Mouse (Mus musculus) heart, embryonic 11.5 days (tissue): ENCODE data around the gene Tgif2. TPM values are rescaled to one million over a fixed set of nuclear protein-coding genes. Genes with fewer than 3 reads are reported as not detected.
"Not testable (repeated sequence)": the region's sequence is repeated elsewhere in the genome, so short reads cannot be mapped to it uniquely, and the experiment has no call there.

Source experiments
- ATAC-seq: fragments of 200-750 bp; cut with Nextera tagmentation; replicated peaks from 2 replicates; pipeline ENCODE4 v1.8.0; 2017; ENCODE audit warnings: moderate library complexity; ENCODE audit not compliant: insufficient number of reproducible peaks, low FRiP score, low TSS enrichment
- H3K27ac ChIP-seq: fragments of 300-500 bp; sonication (generic); 2 replicates; pipeline ENCODE4 v1.5.1; 2014; ENCODE audit warnings: mild to moderate bottlenecking, low read depth, low read length
- H3K27me3 ChIP-seq: fragments of 300-500 bp; sonication (generic); 2 replicates; pipeline ENCODE4 v1.6.1; 2014; ENCODE audit warnings: mild to moderate bottlenecking, low read length, mixed read lengths; ENCODE audit not compliant: control insufficient read depth, insufficient read depth
- H3K36me3 ChIP-seq: fragments of 300-500 bp; sonication (generic); 2 replicates; pipeline ENCODE4 v1.6.1; 2014; ENCODE audit warnings: mild to moderate bottlenecking, low read length, moderate library complexity, mixed read lengths; ENCODE audit not compliant: control insufficient read depth, insufficient read depth
- H3K4me1 ChIP-seq: fragments of 300-500 bp; sonication (generic); 2 replicates; pipeline ENCODE4 v1.6.1; 2014; ENCODE audit warnings: low read length; ENCODE audit not compliant: control insufficient read depth, insufficient read depth
- H3K4me2 ChIP-seq: fragments of 300-500 bp; sonication (generic); 2 replicates; pipeline ENCODE4 v1.6.1; 2014; ENCODE audit warnings: mild to moderate bottlenecking, moderate library complexity
- H3K4me3 ChIP-seq: fragments of 300-500 bp; sonication (generic); 2 replicates; pipeline ENCODE4 v1.5.1; 2014; ENCODE audit warnings: low read depth, low read length
- H3K9ac ChIP-seq: fragments of 300-500 bp; sonication (generic); 2 replicates; pipeline ENCODE4 v1.6.1; 2014; ENCODE audit warnings: mild to moderate bottlenecking, low read depth, low read length, moderate library complexity
- H3K9me3 ChIP-seq: fragments of 300-500 bp; sonication (generic); replicated peaks from 2 replicates; pipeline ENCODE4 v1.6.1; 2016; ENCODE audit warnings: low read length; ENCODE audit not compliant: control insufficient read depth
- WGBS: fragments of 180-500 bp; shearing (Covaris S2); extraction: QIAGEN DNeasy Blood & Tissue Kit; methylation state at CpG from one replicate; pipeline ENCODE4 v1.1.7; 2014; ENCODE audit not compliant: insufficient replicate concordance; 5-methylcytosine and 5-hydroxymethylcytosine counted together
- polyA plus RNA-seq: library from polyadenylated mRNA; unstranded; fragments of >200 nt; fragmentation: Nextera tagmentation; extraction: Ambion mirVana; gene quantifications from 2 replicates; pipeline ENCODE4 v1.2.1, GENCODE M21; 2014

Tgif2 gene
- polyA plus RNA-seq, 1 experiment from 2014 or later, result 42.7 TPM

DNA sequence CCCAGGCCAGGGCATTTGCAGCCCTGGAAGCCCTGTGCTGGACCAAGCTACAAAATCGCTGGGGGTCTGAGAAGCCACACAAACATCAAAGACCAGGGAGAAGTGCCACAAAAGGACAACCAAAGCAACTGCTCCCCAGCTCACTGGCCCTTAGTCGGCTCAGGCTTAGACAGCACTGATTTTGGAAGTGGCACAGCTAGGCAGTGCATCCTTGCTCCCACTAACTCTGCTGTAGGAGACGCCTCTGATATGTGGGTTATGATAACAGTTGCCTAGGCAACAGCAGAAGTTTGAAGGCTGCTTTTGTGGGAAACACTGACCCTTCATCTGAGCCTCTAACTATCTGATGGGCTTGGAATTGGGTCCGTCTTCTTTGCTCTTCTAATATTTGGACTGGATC, 59.4 kb downstream of the Tgif2 start:
- Histone ChIP-seq H3K4me1 (no peaks in the 10 kb centered on the region; the same call in 1 of the 2 replicates), H3K27ac (no peak overlapping the region), H3K36me3 (no peaks in the 10 kb centered on the region), H3K4me3 (no peak overlapping the region), H3K4me2 (no peak overlapping the region), H3K9me3 (no peaks in the 10 kb centered on the region), H3K27me3 (no peaks in the 10 kb centered on the region), H3K9ac (no peak overlapping the region)
- no peak for ATAC-seq
- 45% methylated on average over 4 of the region's 4 CpGs for WGBS

DNA sequence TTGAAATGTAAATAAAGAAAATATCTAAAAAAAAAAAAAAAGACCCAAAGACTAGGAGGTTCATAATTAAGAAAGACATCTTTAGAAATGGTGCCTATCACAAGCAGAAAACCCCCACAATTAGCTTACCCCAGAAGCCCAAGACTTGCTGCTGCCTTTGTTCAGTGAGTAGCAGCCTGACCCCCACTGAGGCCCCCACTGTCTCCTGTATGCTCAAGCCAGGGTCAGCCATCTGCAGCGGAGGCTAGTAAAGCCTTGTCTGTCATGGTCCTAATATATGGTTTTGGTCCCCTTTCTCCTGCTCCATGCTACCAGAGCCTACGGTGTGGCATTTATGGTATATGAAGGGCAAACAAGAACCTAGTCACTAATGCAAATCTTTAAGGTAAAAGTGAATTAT, 61.5 kb downstream of the Tgif2 start:
- WGBS, result 86% methylated on average over 2 of the region's 2 CpGs
- Histone ChIP-seq H3K4me3 (no peak overlapping the region), H3K27me3 (no peaks in the 10 kb centered on the region), H3K36me3 (no peaks in the 10 kb centered on the region), H3K27ac (no peak overlapping the region), H3K4me1 (no peaks in the 10 kb centered on the region; the same call in 1 of the 2 replicates), H3K9me3 (no peaks in the 10 kb centered on the region), H3K4me2 (no peak overlapping the region), H3K9ac (no peak overlapping the region)
- no peak for ATAC-seq

DNA sequence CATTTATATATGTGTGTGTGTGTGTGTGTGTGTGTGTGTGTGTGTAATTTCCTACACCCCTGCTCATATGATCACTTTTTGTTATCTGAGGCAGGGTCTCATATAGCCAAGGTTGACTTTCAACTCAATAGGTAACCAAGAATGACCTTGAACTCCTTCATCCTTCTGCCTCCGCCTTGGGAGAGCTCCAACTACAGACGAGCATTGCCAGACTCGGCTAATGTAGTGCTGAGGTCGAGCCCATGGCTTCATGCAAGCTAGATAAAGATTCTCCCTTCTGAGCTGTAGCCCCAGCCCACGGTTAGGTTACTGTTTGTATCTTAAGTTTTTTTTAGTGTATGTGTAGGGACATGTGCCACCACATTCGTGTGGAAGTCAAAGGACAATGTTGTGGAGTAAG, 62.1 kb downstream of the Tgif2 start:
- no peaks in the 10 kb centered on the region for H3K36me3 ChIP-seq
- H3K9me3 ChIP-seq, result no peaks in the 10 kb centered on the region
- H3K4me2 ChIP-seq, result no peak overlapping the region
- H3K4me3 ChIP-seq, result no peak overlapping the region
- WGBS, result 62% methylated on average over 6 of the region's 6 CpGs
- H3K9ac ChIP-seq, result no peak overlapping the region
- H3K4me1 ChIP-seq, result no peaks in the 10 kb centered on the region; the same call in 1 of the 2 replicates
- no peak overlapping the region for H3K27ac ChIP-seq
- no peak for ATAC-seq
- no peaks in the 10 kb centered on the region for H3K27me3 ChIP-seq

DNA sequence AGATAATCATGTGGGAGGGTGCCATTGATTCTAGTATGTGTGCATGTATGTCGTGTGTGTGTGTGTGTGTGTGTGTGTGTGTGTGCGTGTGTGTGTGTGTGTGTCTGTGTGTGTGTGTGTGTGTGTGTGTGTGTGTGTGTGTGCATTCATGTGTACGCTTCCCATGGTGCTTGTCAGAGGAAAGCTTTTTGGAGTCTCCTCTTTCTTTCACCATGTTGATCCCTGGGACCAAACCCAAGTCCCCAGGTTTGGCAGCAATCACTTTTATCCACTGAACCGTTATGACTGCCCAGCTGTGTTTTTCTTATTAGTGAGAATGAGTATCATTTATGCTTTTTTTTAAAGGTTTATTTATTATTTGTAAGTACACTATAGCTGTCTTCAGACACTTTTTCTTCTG, 62.6 kb downstream of the Tgif2 start:
- H3K36me3 ChIP-seq, H3K9ac ChIP-seq, H3K27ac ChIP-seq, H3K4me1 ChIP-seq, H3K4me2 ChIP-seq, H3K9me3 ChIP-seq, ATAC-seq, H3K4me3 ChIP-seq, H3K27me3 ChIP-seq: not testable (repeated sequence)
- 69% methylated on average over 4 of the region's 4 CpGs for WGBS

DNA sequence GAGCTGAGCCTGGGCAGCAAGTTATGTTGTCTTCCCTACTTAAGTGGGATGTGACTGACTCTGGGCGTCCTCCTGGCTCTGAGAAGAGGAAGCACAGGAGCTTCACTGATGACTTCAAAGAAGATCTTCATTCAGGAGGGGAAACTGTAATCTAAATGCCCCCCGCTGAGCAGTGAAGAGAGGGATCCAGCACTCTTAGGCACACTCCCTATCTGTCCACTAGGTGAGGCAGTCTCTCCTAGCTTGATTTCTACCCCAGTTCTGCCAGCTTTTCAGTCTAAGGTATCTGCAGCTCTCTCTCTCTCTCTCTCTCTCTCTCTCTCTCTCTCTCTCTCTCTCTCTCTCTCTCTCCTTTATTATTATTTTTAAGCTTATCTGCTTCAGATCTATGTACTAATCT, 63.6 kb downstream of the Tgif2 start:
- Histone ChIP-seq H3K9ac (no peak overlapping the region), H3K27ac (no peak overlapping the region), H3K9me3 (no peaks in the 10 kb centered on the region), H3K27me3 (no peaks in the 10 kb centered on the region), H3K4me3 (no peak overlapping the region), H3K4me2 (no peak overlapping the region), H3K4me1 (no peaks in the 10 kb centered on the region; the same call in 1 of the 2 replicates), H3K36me3 (no peaks in the 10 kb centered on the region)
- WGBS, result 25% methylated on average over 2 of the region's 2 CpGs
- ATAC-seq, result no peak

Other genes with a start within 250 kb of the Tgif2 start
- gene Dlgap4, start 226.3 kb upstream of the Tgif2 start, polyA plus RNA-seq, result 70.5 and 76.3 TPM in 2 replicates
- 2,229 and 2,268 TPM in 2 replicates for gene Myl9, start 64.6 kb upstream of the Tgif2 start, polyA plus RNA-seq
- gene 4930518I15Rik, start 17.9 kb downstream of the Tgif2 start, polyA plus RNA-seq, result 4.1 and 4.6 TPM in 2 replicates
- gene Rab5if, start 23.1 kb downstream of the Tgif2 start, polyA plus RNA-seq, result 191 TPM in 2 replicates
- gene Sla2, start 47.2 kb downstream of the Tgif2 start, polyA plus RNA-seq, result 1.0 and 1.1 TPM in 2 replicates
- gene Ndrg3, start 152.0 kb downstream of the Tgif2 start, polyA plus RNA-seq, result 34.4 and 38.1 TPM in 2 replicates
- gene Dsn1, start 167.1 kb downstream of the Tgif2 start, polyA plus RNA-seq, result 38.4 and 48.4 TPM in 2 replicates
- gene Soga1, start 239.2 kb downstream of the Tgif2 start, polyA plus RNA-seq, result 3.4 and 3.6 TPM in 2 replicates
- gene Tldc2, start 247.0 kb downstream of the Tgif2 start, polyA plus RNA-seq, result 0.26 TPM in 1 of 2 replicates, not detected in the other